Mouse (Mus musculus) spleen, postnatal 36 days (tissue): Measurements from ENCODE around the gene Ccr6.

Experiments
- DNase-seq, 2 experiments: peaks; one replicate each; pipeline ENCODE4 v3.0.0; 2022; ENCODE audit warnings: low spot score in 2 of 2, mixed read lengths in 1 of 2

The Ccr6 gene

GRCm38 (mm10) chr17:8233618-8234214, 2.1 kb upstream of the Ccr6 start:
- peak; percentile 59 to 65 for DNase-seq

- no peak for DNase-seq
Measured at GRCm38 (mm10) chr17:8234537-8234936, 1.3 kb upstream of the Ccr6 start.

- peak; percentile 78 to 81 for DNase-seq
Measured at GRCm38 (mm10) chr17:8238012-8238710, 2.3 kb downstream of the Ccr6 start.

GRCm38 (mm10) chr17:8239561-8239960, 3.7 kb downstream of the Ccr6 start:
- no peak for DNase-seq

- DNase-seq: peak in 1 of 2 experiments; percentile 33
Measured at GRCm38 (mm10) chr17:8240517-8240916, 4.7 kb downstream of the Ccr6 start.

GRCm38 (mm10) chr17:8241645-8242044, 5.8 kb downstream of the Ccr6 start:
- DNase-seq: no peak

GRCm38 (mm10) chr17:8242186-8242585, 6.3 kb downstream of the Ccr6 start:
- DNase-seq: no peak

- no peak for DNase-seq
Measured at GRCm38 (mm10) chr17:8244124-8244523, 8.3 kb downstream of the Ccr6 start.

- peak; percentile 68 to 72 for DNase-seq
Measured at GRCm38 (mm10) chr17:8246102-8246754, 10.4 kb downstream of the Ccr6 start.

- DNase-seq: no peak
Measured at GRCm38 (mm10) chr17:8251704-8252103, 15.9 kb downstream of the Ccr6 start.

- DNase-seq: no peak
Measured at GRCm38 (mm10) chr17:8254268-8254667, 18.4 kb downstream of the Ccr6 start.

- DNase-seq: no peak
Measured at GRCm38 (mm10) chr17:8254914-8255313, 19.1 kb downstream of the Ccr6 start.

- no peak for DNase-seq
Measured at GRCm38 (mm10) chr17:8255583-8255982, 19.7 kb downstream of the Ccr6 start.

GRCm38 (mm10) chr17:8256982-8257381, 21.1 kb downstream of the Ccr6 start:
- no peak for DNase-seq

- DNase-seq: peak in 1 of 2 experiments; percentile 41
Measured at GRCm38 (mm10) chr17:8264638-8265037, 28.8 kb downstream of the Ccr6 start.

GRCm38 (mm10) chr17:8272054-8272749, 36.4 kb downstream of the Ccr6 start:
- no peak for DNase-seq

- no peak for DNase-seq
Measured at GRCm38 (mm10) chr17:8272951-8273350, 37.1 kb downstream of the Ccr6 start.

GRCm38 (mm10) chr17:8276071-8276470, 40.2 kb downstream of the Ccr6 start:
- DNase-seq: no peak

- DNase-seq: no peak
Measured at GRCm38 (mm10) chr17:8276680-8277079, 40.8 kb downstream of the Ccr6 start.

- no peak for DNase-seq
Measured at GRCm38 (mm10) chr17:8277266-8277665, 41.4 kb downstream of the Ccr6 start.

GRCm38 (mm10) chr17:8278356-8278755, 42.5 kb downstream of the Ccr6 start:
- DNase-seq: no peak

GRCm38 (mm10) chr17:8282821-8283525, 47.1 kb downstream of the Ccr6 start, which contains the start of gene Mpc1:
TSS of gene Mpc1 (plus strand) at chr17:8282904.
- DNase-seq: peak; percentile 40 to 60
